Mouse (Mus musculus): ENCODE data around the gene Gm14406.
"Not testable (repeated sequence)": the region's sequence is repeated elsewhere in the genome, so short reads cannot be mapped to it uniquely, and the experiment has no call there.

Gene Gm14406

DNA sequence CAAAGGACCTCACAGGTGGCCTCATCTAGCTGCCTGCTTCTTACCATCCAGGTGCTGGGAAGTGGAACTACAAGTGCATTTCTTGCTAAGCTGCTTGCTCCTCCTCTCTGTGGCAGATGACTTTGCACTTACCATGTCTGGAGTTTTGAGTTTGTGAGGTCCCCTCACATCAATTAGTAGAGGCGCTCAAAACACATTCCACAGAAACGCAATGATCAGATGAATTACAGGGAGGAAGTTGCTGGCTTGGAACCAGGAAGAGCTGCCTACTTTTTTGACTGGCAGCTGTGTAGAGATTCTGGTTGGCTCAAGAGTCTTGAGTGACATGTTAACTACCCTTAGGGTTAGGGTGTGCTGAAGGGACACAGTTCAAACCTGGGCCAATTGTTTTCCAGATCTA is at the start of gene Gm14406:
Gene Gm14406 (minus strand): TSS at position 213 of the 400 bp plus-strand sequence.
- DNase-seq (ENCODE audit: low spot score in 2 of 2): not testable (repeated sequence)

DNA sequence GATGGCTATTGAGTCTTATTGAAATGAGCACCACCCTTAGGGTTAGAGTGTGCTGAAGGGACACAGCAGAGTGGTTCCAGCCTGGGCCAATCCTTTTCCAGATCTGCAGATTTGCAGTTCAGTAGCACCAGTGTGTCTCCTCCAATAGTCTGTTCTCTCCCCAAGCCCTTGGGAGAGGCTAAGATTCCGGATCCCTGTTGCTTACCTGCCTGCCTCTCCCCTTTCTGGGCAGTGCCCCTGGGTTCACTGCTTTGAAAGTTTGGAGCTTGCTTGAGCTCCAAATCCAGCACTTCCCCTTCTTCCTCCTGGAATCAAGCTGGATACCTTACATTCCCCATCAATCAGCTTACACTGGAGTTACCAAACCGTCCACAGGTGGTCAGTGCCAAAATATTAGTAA is 2.9 kb downstream of the Gm14406 start:
- not testable (repeated sequence) for DNase-seq (ENCODE audit: low spot score in 2 of 2)

DNA sequence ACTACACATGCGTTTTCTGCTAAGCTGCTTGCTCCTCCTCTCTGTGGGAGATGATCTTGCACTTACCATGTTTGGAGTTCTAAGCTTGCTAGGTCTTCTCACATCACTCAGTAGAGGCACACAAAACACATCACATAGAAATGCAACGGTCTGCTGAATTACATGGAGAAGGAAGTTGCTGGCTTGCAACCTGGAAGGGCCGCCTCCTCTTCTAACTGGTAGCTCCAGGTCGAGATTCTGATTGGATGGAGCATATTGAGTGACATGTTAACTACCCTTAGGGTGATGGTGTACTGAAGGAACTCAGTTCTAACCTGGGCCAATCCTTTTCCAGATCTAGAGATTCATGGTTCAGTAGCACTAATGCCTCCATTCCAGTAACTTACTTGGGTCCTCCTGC is 18.6 kb downstream of the Gm14406 start:
- DNase-seq (ENCODE audit: low spot score in 2 of 2): not testable (repeated sequence)

DNA sequence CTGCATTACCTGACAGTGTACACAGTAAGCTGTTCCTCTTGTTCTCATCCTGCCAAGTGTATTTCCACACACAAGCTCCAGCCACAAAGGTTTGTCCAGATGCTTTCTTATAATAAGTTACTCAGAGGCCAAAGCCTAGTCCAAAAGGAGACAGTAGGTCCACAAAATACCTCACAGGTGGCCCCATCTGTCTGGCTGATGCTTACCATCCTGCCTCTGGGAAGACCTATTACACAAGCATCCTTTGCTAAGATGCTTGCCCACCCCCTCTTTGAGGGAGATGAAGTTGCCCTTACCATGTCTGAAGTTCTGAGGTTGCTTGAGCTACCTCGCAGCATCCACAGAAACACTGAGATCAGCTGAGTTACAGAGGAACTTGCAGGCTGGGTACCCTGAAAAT is 22.7 kb downstream of the Gm14406 start:
- not testable (repeated sequence) for DNase-seq (ENCODE audit: low spot score in 2 of 2)

DNA sequence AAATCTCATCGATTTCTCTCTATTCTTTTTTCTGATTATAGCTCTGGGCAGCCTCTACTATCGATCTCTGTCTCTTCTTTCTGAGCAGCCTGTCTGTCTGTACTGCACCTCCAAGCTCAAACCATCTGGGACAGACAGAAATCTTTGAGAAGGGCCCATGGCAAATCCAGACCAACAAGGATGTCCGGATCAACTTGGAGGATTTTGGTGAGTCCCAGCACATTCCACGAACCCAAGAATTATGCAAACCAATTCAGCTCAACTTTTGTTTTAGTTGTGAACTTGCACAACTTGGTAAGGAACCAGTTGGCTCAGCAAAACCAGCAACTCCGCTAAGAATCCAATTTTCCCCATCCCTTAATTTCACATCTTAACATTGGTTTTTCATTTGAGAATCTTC is 40.3 kb downstream of the Gm14406 start:
- not testable (repeated sequence) for DNase-seq (ENCODE audit: low spot score in 2 of 2)

DNA sequence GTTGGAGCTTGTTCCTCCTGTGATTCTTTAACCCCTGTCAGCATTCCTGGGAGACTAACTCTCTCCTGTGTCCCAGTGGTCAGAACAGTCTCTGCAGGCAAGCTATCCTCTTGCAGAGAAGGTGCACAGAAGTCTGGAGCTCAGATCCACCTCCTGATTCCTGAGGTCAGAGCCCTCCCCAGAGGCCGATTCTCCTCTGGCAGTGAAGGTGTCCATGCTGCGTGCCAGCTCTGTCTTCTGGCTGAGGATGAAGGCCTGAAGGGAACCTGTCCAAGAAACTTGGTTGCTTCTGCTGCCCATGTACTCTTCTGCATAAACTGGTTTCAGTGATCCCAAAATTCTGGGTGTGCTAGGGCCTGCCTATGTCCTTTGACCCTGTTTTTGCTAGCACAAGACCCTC is 40.9 kb downstream of the Gm14406 start:
- DNase-seq (ENCODE audit: low spot score in 2 of 2): not testable (repeated sequence)

DNA sequence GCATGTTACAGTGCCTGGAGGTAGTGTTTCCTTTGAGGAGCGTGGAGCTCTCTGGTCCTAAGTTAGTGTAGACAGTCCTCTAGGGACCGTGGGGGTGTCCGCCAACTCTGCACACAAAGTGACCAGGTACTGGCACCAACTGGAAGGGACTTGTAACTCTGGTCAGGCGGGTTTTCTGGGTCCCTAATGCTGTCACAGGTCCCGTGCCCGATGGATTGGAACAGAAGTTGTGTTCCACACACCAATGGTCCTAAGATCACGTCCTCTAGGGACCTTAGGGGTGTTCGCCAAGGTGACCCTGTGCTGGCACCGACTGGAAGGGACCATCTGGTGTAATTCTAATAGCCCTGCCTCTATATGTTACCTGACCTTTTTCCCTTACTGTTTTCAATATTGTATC is 42.1 kb downstream of the Gm14406 start:
- DNase-seq (ENCODE audit: low spot score in 2 of 2): no peak

DNA sequence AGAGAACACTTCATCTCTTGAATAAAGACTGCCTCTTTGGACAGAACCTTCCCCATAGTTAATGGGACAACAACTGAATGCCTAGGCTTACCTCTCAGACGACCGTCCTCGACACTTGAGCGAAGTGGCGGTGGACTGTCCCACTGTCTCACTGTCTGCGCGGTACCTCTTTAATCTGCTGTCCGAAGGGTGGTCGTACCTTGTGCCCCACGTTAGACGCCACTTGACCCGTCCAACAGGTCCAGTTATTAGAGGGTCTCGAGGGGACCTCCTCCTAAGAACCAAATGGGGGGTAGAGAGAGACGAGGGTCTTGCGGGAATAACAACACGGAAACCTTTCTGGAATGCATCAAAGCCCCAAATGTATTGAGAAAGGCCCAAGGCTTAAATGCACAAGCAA is 53.8 kb downstream of the Gm14406 start:
- DNase-seq (ENCODE audit: low spot score in 2 of 2): not testable (repeated sequence)

DNA sequence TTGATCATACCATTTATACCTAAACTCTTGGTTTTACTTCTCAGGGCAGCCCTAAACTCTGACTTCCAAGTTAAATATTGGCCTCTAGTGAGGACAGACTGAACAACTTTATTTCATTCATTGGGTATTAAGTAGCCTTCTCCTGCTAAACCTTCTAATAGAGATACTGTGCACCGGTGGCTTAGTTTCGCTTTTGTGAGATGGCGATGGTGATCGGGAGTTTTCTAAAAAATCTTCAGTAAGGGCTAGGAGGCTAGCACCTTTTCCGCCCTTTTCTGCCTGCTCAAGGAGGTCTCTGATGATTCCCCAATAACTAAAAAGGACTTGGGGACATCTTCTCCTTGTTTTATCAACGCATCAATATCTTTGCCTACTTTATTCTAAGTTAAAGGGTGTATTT is 54.3 kb downstream of the Gm14406 start:
- DNase-seq (ENCODE audit: low spot score in 2 of 2): not testable (repeated sequence)

DNA sequence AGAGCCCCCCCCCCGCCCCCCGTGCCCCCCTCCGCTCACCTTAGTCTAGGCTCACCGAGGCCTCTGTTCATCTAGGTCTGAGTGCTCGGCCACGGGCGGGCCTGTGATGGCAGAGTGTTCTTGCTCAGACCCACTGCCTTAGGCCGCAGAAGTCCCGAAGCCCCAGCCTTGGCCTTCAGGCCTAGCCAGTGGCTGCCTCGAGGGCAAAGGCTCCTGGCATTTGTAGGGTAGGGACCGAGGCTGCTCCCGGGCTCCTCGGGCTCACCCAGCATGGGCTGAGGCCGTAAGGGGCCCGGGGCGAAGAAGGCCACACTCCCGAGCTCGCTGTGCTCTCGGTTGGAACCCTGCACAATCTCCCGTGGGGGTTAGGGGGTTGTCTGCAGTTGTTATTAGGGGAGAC is 54.9 kb downstream of the Gm14406 start:
- DNase-seq (ENCODE audit: low spot score in 2 of 2): no peak

DNA sequence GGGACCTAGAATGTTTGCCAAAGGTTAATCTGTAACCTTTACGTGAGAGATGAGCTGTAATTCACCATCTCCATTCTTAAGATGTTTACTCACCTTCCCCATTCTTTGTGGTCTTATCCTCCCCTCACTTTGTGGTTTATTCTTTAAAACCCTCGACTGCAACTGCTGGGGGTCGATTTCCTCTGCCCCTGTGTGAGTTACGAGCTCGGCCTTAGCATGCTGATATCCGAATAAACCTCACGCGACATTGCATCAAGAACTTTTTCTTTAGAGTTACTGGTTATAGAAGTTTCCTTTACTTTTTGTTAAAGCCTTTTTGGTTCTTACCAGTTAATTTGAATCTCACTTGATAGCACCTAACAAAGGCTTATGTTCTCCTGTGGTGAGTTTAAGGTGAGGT is 58.0 kb downstream of the Gm14406 start:
- no peak for DNase-seq (ENCODE audit: low spot score in 2 of 2)
